Mouse (Mus musculus): ENCODE data around the gene Dpyd. TPM values are rescaled to one million over a fixed set of nuclear protein-coding genes. Genes with fewer than 3 reads are reported as not detected.

The Dpyd gene
- total RNA-seq (2021), result 10 to 100 TPM; 19.9 to 26.1 TPM
- long read RNA-seq, experiment 1, partial matches to known transcripts, result 0 of 2 reads
- long read RNA-seq, experiment 1, other reads (novel, unspliced or antisense), result 2 of 2 reads
- long read RNA-seq, experiment 2, full-length matches to known transcripts, result 5 of 14 reads
- long read RNA-seq, experiment 2, partial matches to known transcripts, result 1 of 14 reads
- long read RNA-seq, experiment 2, other reads (novel, unspliced or antisense), result 8 of 14 reads

GRCm38 (mm10) chr3:118561554-118562310 is at the start of gene Dpyd:
TSS of gene Dpyd (plus strand) at chr3:118562129.
- peak; percentile 55 to 74 for DNase-seq (ENCODE audit: low spot score in 2 of 2)

DNA sequence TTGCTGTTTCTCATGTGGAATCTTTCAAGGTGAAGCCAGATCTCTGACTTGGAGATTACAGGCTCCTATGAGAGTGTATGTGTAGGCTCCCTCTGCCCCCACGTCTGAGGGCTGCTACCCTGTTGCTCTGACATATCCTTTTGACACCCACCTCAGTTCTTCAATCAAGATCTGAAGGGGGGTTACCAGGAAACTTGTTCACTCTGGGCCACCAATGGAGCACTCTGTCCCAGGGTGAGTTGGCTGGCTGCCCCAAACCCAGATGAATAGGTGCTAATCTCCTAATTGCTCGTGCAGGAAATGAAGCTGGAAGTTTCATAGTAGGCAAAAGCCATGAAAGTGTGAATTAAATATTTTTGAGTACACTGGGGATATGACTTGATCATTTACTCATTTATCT is 24.3 kb upstream of the Dpyd start:
- no peak for DNase-seq (ENCODE audit: low spot score in 2 of 2)

- no peak for DNase-seq (ENCODE audit: low spot score in 2 of 2)
Measured at GRCm38 (mm10) chr3:118541766-118542165, 20.2 kb upstream of the Dpyd start.

GRCm38 (mm10) chr3:118547551-118548210 is 14.2 kb upstream of the Dpyd start:
- no peak for DNase-seq (ENCODE audit: low spot score in 2 of 2)

DNA sequence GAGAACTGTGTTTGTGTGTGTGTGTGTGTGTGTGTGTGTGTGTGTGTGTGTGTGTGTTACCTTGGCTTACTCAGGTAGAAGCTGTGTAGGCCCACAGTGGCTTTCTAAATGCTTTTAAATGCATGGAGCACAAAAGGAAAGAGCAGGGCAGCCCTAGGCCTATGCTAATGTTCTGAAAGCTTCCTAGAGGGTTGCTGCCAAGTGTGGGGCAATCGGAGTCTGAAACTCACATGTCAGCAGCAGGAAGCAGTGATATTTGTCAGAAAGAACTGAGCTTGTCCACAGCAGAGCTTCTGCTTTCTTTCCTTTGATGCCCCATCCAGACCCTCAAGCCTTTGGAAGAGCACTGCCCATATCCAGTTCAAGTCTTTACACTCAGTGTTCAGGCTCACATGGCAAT is 4.3 kb upstream of the Dpyd start:
- no peak for DNase-seq (ENCODE audit: low spot score in 2 of 2)

GRCm38 (mm10) chr3:118559936-118560335 is 2.0 kb upstream of the Dpyd start:
- DNase-seq (ENCODE audit: low spot score in 2 of 2), result no peak

DNA sequence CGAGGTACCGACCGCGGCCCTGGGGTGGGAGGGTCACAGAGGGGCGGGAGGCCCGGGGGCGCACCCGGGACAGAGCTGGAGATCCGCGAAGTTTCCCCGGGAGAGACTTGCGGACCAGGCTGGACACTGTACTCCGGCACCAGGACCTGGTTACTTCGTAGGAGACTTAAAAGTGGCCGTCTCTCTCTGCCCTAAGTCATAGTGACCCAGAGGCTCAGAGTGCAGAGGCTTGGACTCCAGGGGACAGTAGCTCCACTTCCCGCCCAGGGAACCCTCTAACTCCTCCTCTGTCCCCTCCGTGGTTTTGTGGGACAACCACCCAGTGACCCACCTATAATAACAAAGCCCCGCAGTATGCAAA is 362 bp downstream of the Dpyd start:
- DNase-seq (ENCODE audit: low spot score in 2 of 2), result peak in 1 of 2 experiments; percentile 6

GRCm38 (mm10) chr3:118566779-118567178 is 4.8 kb downstream of the Dpyd start:
- DNase-seq (ENCODE audit: low spot score in 2 of 2), result no peak

- DNase-seq (ENCODE audit: low spot score in 2 of 2), result no peak
Measured at GRCm38 (mm10) chr3:118570197-118570596, 8.3 kb downstream of the Dpyd start.

DNA sequence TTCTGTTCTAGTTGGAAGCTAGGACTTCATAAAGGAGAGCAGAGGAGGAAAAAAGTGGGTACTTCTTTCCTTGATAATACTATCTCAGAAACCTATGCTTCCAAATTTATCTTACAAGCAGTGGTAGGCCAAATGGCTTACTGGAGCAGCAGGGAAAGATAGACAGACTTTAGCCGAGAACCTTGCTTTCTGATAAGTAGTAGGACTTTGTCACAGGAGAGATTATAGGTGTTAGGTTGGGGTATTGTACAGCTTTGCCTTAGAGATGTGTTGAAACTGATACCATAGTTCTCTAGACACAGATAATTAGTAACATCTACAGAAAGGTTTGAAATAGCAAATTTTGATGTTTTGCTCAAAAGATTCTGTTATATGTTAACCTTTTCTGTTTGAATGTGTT is 28.6 kb downstream of the Dpyd start:
- DNase-seq (ENCODE audit: low spot score in 2 of 2), result no peak

GRCm38 (mm10) chr3:118594864-118595263 is 32.9 kb downstream of the Dpyd start:
- DNase-seq (ENCODE audit: low spot score in 2 of 2), result no peak

DNA sequence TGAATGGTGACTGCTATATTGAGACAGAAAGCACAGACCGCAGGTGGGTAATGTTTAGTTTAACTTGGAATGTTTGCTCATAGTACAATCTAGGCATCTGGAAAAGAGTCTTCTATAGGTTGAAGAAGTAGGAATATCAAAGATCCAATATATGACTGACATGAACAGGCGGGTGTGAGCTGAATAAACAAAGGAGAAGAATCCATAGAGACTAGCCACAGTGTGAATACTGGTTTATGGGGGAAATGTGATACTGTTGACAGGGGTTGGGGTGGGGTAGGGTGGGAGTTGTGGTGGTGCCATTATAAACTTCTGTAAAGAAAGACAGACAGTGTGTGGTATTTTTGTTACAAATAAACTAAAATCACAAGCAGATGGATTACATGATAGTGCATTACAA is 33.8 kb downstream of the Dpyd start:
- DNase-seq (ENCODE audit: low spot score in 2 of 2), result no peak

- no peak for DNase-seq (ENCODE audit: low spot score in 2 of 2)
Measured at GRCm38 (mm10) chr3:118601689-118602640, 40.0 kb downstream of the Dpyd start.

GRCm38 (mm10) chr3:118608708-118609107 is 46.8 kb downstream of the Dpyd start:
- no peak for DNase-seq (ENCODE audit: low spot score in 2 of 2)

- DNase-seq (ENCODE audit: low spot score in 2 of 2), result no peak
Measured at GRCm38 (mm10) chr3:118626455-118627375, 64.8 kb downstream of the Dpyd start.

DNA sequence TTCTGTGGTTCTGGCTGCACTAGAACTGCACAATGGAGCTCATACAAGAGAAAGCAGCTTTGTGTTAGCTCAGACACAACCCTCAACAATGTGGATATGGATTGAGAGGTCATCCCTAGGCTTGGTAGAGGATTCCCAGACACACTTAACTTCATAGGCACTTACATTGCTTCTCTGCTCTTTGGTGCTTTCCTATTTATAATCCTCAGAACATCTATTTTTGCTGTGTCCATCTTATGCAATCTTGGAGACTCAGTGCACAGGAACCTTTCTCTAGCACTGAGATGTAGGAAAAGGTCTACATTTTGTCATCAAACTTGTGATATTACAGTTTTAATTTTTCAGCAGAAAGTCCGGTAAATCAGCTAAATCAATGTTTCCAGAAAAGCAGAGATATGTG is 67.8 kb downstream of the Dpyd start:
- no peak for DNase-seq (ENCODE audit: low spot score in 2 of 2)

- DNase-seq (ENCODE audit: low spot score in 2 of 2), result no peak
Measured at GRCm38 (mm10) chr3:118646024-118646570, 84.2 kb downstream of the Dpyd start.

GRCm38 (mm10) chr3:118663987-118664692 is 102.2 kb downstream of the Dpyd start:
- no peak for DNase-seq (ENCODE audit: low spot score in 2 of 2)

GRCm38 (mm10) chr3:118674121-118674745 is 112.3 kb downstream of the Dpyd start:
- no peak for DNase-seq (ENCODE audit: low spot score in 2 of 2)

Data from adrenal gland, postnatal 4 days (tissue).